Mouse (Mus musculus) adrenal gland, postnatal 25 days (tissue): ENCODE data around the gene Sf3a3. TPM values are rescaled to one million over a fixed set of nuclear protein-coding genes. Genes with fewer than 3 reads are reported as not detected.

Experiments
- DNase-seq: peaks from one replicate; pipeline ENCODE4 v3.0.0; 2021; ENCODE audit warnings: mixed read lengths
- microRNA-seq, 2 experiments: library from miRNA; unstranded; fragments of <30 nt; microRNA quantifications; one replicate each; pipeline ENCODE4 v1.2.0; 2021
- total RNA-seq: library from RNA; stranded (reverse); gene quantifications from 2 replicates; pipeline ENCODE4 v1.2.3, GENCODE M21; 2021

Gene Sf3a3
- total RNA-seq, 1 experiment from 2014 or later: 46.8 TPM

GRCm38 (mm10) chr4:124781361-124781760, 66.8 kb downstream of the Sf3a3 start:
- no peak for DNase-seq

Small RNA genes within 50 kb of the gene (microRNA-seq; reads per million reads assigned to microRNA genes)
- gene Gm24721 (0 reads per million in 2 experiments), gene Mir697 (0 reads per million in 2 experiments), gene Mir698 (0 to 0.71 reads per million in 2 experiments)

Other genes with a start within 250 kb of the Sf3a3 start
- gene 3100002H09Rik, start 104.0 kb upstream of the Sf3a3 start, total RNA-seq: not detected in 2 replicates
- gene Pou3f1, start 58.0 kb upstream of the Sf3a3 start, total RNA-seq: not detected in 2 replicates
- gene Utp11, start 21.2 kb upstream of the Sf3a3 start, total RNA-seq: 38.1 and 43.0 TPM in 2 replicates
- 6.7 and 8.7 TPM in 2 replicates for gene Fhl3, start 14.1 kb upstream of the Sf3a3 start, total RNA-seq
- 20.9 and 24.8 TPM in 2 replicates for gene Inpp5b, start 27.1 kb downstream of the Sf3a3 start, total RNA-seq
- gene Mtf1, start 87.3 kb downstream of the Sf3a3 start, total RNA-seq: 20.4 and 22.5 TPM in 2 replicates
- gene Yrdc, start 135.9 kb downstream of the Sf3a3 start, total RNA-seq: 35.0 and 48.6 TPM in 2 replicates
- 41.9 and 43.9 TPM in 2 replicates for gene 1110065P20Rik, start 136.4 kb downstream of the Sf3a3 start, total RNA-seq
- gene Maneal, start 147.4 kb downstream of the Sf3a3 start, total RNA-seq: 4.1 and 6.4 TPM in 2 replicates
- gene Epha10, start 166.1 kb downstream of the Sf3a3 start, total RNA-seq: 2.0 and 3.8 TPM in 2 replicates
- 17.5 and 18.0 TPM in 2 replicates for gene 9930104L06Rik, start 222.3 kb downstream of the Sf3a3 start, total RNA-seq
- gene Cdca8, start 224.5 kb downstream of the Sf3a3 start, total RNA-seq: 8.4 and 15.2 TPM in 2 replicates